Mouse (Mus musculus) embryonic fibroblast, embryonic 13.5 days (primary cell): ENCODE results near the gene Kif6.

Experiments
- CTCF ChIP-seq: IDR thresholded peaks from 2 replicates; pipeline ENCODE4 v1.5.1; 2011; ENCODE audit warnings: mild to moderate bottlenecking, control low read depth, low read length, moderate library complexity, borderline replicate concordance; ENCODE audit not compliant: insufficient read depth
- POLR2A ChIP-seq: IDR thresholded peaks from 2 replicates; pipeline ENCODE4 v1.6.1; 2011; ENCODE audit warnings: low read depth, mild to moderate bottlenecking, control low read depth, low read length, moderate library complexity

DNA sequence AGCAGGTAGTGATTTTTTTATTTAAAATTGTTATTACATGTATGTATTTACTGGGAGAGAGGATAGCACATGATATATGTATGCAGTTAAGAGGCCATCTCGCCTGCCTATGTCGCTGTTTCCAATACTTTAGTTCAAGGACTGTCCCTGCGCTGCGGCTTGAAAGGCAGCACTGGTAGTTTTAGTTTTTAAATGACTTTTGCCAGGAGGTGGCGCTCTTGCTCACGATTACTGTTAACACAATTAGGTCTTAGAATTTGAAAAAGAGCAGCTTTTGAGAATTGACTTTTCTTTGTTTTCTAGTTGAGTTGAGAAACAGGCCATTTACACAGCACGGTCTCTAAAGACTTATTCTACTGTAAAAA, 336.5 kb downstream of the Kif6 start:
- TF ChIP-seq CTCF, result no peak
- TF ChIP-seq POLR2A, result no peak
